Mouse (Mus musculus) embryo, embryonic 11 days (tissue): ENCODE results near the gene Gm9821.

ENCODE experiments used
- DNase-seq: peaks from one replicate; pipeline ENCODE4 v3.0.0-alpha.2; 2015

The Gm9821 gene

DNA sequence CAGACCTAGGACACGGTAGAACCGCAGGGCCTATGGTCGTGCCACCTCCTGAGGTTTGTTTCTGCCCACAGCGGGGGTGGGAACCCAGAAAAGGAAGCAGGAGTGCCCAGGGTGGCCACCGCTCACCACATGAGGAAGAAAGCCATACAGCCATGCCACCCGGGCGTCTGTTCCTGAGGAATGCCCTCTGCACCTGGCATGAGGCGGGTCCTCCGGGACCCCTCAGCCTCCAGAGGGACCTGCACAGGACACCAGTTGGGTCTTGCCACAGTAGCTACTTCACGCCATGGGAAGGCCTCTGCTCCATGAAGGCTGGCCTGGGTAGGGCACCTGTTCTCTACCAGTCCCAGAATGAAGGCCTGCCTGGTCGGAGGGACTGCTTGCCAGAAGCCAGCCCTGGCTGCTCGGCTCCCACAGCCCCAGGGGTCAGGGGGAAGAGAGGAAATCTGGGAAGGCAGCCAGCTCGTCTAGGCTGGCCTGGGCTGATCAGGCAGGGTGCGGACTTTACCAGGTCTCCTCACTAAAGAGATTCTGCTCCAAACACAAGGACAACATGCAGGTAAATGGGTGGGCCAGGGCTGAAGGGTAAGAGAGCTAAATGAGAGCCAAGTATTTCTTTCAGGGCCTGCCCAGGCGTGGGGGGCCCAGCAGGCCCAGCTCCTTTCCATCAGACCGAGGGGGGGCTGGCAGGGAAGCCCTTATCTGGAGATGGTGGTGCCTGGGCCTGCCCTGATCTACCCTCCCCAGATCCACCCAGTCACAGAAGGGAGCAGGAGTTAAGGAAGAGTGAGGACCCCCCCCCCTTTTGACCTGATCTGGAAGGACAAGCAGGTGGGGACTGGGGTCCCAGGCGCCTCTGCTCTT is 4.1 kb downstream of the Gm9821 start:
- no peak for DNase-seq

DNA sequence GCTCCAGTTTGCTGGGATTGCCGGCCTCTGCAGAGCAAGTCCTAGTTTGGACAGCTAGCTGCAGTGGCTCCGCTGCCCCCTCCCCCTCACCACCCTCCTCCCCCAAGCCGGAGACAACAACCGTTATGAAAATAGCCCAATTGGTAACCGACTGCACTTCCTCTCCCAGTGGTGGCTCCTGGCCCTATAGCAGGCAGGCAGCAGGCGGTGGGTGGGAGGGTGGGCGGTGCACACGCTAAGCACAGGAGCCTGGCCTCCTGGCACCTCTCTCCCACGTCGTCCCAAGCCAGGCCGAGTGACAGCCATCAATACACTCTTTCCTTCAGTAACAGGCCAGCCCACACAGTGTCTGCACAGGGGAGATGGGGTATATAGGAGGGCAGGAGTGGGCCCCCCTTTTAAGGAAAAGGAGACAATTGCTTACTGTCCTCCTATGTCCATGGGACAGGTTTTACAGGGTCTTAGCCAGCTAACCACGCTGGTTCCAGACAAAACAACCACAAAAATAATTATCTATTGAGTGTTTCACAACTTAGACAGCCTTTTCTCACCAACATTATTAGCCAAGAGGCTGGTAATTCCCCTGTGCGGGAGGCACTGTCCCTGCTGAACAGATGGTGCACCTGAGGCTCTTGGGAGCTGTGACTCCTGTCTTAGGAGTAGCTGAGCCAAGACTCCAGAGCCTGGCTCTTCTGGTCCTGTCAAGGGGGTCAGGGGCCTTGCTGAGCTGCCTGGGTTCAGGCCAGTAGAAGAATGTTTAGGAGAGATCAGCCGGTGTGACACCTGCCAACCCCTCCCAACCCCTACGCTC is 5.0 kb downstream of the Gm9821 start:
- DNase-seq: peak; percentile 66

DNA sequence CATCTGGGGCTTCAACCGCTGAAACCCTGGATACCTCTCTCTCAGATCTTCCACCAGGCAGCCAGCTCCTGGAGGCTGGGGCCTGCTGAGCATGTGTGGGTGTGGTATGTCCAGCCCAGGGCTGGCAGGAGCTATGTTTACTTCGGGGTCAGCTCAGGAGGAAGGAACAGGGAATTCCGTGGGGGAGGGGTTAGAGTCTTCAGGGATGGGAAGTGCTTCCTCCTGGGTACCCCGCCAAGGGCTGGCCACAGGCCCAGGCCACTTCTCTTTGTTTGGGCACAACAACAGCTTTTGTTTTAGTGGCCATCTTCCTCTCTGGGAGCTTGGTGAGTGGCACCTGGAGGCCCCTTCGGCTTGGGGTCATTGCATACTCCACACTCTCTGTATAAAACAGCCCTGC is 8.3 kb downstream of the Gm9821 start:
- DNase-seq: no peak

DNA sequence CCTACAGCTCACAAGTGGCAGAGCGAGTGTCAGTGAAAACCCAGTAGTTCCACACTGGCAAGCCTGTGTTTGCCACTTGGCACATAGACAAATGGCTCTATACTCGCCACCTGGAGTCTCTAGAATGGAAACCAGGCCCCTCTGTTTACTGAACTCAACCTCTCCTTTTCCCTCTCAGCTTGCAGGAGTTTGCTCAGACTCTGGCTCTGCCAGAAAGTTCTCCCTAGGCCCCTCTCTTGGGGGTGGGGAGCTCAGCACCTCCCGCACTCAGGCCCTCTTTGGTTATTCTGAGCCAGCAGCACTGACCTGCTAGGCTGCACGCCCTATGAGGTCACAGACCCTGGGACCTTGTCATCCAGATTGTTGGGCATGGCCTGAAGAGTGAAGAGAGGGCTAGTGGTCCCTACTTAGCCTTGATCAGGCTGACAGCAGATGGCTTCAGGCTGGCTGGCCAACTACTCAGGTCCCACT is 9.7 kb downstream of the Gm9821 start:
- no peak for DNase-seq

DNA sequence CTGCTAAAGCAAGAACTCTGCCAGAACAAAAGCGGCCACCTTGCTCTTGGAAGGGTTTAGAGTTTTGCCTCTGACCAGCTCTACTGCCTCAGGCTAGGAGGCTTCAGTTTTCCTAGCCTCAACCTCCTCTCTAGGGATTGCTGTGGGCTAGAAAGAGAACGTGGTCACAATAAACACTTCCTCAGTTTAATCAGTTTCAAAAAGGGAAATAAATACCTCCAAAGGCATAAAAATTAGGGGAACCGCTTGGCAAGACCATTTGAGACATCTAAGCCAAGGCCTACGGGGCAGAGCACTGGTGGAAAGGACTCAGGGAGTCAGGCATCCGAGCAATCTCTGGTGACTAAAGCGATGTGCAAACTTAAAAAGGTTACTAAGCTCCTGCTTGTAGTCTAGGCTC is 10.4 kb downstream of the Gm9821 start:
- DNase-seq: no peak

DNA sequence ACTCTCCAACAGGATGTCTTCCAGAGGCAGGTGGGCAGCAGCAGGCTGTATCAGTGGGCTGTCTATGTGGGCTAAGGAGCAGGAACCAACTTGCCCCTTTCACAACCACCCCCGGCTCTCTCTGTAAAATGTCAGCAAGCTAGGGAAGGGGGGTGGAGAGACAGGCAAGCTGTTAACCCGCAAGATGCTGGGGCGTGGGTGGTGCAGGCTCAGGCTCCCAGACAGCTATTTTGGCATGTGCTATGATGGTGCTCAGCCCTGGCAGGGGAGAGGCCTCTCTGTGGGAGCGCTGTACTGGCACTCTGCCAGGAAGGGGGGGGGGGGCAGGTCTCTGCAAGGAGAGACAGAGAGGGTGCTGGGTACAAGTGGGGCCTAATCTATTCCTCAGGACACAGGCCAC is 11.6 kb downstream of the Gm9821 start:
- DNase-seq: no peak

DNA sequence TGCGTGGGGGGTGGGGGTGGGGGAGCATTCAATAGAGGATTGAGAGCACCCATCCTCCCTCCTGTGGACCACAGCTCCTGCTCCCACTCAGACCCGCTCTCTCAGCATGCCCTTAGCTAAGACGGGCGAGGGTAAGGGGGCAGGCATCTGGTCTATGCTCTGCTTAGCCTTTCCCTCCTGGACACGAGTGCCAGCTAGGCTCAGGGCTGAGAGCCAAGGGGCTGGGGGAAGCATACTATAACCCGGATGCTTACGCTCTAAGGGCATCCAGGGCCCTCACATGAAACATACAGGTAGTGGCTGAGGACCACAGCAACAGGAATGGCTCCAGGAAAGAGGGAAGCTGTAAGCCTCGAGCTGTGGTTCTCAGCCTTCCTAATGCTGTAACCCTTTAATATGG is 12.5 kb downstream of the Gm9821 start:
- DNase-seq: no peak

DNA sequence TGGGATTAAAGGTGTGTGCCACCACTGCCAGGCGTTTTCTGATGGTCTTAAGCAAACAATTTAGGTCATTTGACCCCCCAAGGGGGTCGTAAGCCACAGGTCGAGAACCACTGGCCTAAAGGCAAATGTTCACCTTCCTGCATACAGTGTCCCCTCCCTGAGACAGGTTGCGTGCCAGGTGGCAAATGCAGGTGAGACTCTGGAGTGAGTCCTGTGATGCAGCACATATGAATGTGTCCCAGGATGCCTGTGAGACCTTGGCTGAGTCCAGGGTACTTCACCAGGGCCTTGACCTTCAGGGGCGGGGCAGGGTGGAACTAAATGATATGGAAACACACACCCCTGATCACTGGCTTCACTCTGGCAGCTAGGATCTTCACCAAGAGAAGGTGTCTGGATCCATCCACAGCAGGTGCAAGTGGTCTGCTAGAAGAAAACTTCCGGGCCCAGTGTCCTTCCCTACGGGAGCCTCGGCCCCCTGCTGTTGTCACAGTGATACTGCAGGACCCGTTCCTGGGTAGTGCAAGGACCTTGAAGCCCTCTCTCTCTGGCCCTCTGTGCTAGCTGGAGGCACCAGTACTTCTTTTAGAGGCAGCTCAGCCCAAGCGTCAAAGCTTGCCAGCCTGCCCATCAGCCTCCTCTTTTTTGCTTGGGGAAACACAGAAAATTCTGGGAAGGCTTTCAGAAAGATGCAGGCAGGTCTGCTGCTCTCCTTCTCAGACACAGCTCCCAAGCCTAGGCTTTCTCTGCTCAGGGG is 13.4 kb downstream of the Gm9821 start:
- peak; percentile 77 for DNase-seq

DNA sequence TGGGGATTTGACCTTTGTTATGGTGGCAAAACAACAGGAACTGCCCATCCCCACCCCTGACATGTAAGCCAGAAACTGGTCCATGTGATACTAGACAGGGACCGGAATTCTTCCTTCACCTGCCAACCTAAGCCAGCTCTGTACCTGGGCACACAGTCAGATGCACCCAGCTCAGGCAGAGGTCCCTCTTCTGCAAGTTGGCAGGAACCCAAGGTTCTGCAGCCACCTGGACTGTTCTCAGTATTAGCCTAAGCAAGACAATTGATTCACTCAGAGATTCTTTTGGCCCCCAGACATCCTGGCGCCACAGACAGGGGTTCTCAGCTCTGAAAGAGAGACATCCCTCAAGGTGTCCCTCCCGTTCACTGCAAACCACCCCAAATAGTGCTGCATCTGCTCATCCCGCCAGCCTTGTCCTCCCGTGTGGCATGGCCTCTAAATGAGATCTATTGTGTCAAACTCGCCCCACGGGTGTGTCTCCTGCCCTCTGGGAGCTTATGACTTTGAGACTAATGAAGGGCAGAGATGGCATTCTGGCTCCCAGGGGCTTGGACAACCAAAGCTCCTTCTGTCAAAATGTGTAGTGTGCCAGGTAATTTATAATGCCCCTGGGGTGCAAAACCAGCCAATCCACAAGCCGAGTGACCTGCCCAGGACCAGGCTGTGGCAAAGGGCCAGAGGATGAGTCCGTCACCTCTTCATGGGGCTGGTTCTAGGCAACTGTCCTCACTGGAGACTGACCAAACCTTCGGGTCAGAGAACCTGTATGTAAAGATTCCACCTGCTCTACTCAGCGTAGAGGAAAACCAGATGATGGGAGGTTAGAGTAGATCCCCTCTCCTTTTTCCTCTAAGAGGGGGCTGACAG is 14.3 kb downstream of the Gm9821 start:
- DNase-seq: no peak

DNA sequence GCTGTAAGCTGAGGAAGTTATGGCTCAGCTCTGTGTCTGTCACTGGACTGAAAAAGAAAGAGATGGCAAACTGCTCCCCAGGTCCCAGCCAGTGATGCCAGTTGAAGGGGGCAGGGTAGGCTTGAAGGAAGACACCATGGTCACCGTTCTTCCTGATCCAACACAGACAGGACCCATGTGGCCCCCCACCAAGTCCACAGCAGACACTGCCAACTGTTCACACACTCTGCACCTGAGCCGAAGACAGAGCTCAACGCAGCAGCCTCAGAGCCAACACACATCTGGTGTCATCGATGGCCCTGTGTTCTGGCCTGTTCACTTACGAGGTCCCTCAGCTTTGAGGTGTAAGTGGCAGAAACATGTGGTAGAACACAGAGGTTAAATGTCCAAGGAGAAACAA is 15.0 kb downstream of the Gm9821 start:
- no peak for DNase-seq

DNA sequence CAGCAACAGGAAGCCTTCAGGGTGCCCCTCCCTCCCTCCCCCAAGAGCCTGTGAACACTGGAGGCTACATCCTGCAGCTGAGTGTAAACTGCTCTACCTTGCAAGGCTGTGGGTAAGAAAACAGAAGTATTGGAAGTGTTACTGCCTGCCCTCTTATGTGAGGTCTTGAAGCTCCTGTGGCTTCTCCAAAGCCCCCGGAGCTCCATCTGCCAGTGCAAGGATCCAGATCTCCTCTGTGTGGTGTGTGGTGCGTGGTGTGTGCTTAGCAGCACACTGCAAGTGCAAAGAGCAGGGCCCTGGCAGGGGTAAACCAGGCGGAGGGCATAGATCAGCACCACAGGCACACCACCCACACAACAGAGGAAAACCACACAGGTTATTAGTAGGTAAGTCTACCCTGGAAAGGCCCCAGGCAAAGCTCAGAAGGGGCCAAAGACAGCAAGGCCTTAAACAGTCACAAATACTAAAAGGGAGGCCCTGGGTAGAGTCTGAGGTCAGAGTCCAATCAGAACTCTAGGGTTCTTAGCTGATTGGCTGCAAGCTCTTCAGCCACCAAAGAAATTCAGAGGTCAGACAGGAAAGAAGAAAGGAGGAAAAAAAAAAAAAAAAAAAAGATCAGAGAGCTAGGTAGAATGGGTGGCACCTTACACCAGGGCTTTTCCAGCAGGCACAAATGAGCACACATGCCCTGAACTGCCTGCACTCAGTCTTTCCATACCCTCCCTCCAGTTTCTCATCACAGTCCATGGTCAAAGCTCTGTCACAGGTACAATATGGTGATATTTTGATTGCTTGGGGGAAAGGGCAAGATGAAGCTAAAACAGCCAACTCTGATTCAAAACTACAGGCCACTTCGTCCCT is 16.6 kb downstream of the Gm9821 start:
- no peak for DNase-seq

DNA sequence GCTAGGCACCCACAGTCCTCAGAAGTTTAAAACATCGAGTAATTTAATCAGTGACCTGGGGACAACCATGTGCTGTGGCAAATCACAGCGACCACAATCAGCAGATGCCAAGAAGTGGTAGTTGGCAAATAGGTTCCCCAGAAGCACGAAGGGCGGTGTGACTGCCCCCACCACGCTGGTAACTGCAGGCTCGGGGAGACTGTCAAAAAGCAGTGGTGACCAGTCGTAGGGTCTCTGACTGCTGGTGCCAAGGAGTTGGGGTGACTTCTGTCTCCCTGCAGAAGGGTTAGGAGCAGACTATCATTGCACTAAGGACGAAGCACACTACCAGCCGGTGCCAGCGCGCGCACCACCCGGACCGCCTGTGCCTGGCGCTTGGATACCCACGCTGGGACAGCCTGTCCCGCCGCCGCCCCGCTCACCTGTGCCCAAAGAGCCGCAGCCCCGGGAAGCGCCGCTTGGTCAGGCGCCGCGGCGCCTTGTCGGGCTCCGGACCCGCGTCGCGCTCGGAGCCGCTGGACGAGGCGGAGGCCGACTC is 17.4 kb downstream of the Gm9821 start:
- no peak for DNase-seq

DNA sequence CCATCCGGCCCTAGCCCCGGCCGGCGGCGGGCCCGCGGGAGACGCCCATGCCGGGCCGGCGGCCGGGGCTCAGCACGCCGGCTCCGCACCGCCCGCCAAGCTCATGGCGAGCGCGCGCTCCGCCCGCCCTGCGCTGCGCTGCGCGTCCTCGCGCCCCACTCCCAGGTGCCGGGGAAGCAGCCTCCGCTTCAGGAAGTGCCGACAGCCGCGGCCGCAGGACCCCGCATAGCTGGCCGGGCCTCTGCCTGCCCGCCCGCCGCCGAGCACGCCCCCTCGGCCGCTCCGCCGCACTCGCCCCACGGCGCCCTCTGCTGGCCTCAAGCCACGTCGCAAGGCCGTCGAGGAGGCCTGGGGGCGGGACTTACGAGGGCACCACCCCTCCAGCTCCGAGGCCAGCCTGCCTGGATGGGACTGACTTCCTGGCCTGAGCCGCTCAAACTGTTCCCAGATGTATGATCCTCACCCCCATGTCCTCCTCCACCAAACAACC is 18.0 kb downstream of the Gm9821 start:
- peak; percentile 95 for DNase-seq

DNA sequence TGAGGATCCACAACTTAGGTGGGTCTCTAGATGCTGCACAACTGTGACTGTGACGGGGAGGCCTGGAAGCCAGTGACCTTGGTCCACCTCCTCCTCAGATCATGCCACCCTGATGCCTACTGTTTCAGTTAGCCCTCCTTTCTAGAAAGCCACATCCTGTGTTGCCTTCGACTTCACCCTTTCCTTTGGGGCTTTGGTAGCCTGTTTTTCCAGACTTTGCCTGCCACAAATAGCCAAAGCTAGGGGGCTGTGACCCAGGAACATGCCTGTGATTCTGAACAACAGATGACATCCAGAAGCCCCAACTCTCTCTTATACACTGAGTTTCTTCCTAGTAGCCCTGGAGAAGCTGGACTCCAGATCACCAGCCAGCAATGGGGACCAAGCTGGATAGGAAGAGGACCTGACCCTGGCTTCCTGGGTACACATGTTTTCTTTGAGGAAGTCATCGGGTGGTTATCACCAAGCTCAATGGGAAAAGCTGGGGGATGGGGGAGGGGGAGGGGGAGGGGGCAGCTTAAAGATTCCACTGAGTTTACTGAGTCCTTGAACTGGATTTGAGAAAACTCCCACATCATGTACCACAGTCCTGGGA is 19.2 kb downstream of the Gm9821 start:
- no peak for DNase-seq

DNA sequence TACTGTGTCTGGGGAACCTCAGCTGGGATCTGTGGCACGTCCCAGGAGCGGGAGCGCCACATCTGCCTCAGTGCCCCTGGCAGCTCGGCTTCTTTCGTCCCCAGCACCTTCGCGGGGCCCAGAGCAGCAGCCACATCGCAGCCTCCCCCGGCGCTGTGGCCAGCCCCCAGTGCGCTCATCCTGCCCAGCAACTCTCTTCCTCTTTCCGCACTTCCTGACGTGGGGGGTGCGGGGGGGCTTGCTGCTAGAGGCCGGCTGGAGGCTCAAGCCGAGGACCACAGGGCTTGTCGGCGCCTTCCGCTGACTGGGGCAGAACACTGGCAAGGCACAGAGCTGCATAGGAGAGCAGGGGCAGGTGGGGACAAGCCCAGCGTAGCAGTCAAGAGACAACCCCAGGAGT is 19.9 kb downstream of the Gm9821 start:
- peak; percentile 57 for DNase-seq

DNA sequence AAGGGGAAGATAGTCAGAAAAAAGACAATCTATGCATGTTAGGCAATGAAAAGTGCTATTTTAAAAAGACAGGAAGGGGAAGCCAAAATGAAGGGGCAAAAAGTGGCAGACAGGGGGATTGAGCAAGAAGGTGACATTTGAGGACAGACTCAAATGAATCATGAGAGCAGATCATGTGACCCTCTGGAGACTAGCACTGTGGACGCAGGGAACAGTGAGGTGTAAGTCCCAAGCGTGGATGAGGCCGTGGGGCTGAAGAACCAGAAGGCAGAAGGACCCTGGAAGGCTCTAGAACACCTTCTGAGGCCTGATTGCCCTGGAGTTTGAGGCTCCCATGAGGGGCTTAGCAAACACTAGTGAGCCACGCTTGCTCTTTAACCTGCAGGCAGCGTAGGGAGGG is 20.9 kb downstream of the Gm9821 start:
- DNase-seq: no peak

DNA sequence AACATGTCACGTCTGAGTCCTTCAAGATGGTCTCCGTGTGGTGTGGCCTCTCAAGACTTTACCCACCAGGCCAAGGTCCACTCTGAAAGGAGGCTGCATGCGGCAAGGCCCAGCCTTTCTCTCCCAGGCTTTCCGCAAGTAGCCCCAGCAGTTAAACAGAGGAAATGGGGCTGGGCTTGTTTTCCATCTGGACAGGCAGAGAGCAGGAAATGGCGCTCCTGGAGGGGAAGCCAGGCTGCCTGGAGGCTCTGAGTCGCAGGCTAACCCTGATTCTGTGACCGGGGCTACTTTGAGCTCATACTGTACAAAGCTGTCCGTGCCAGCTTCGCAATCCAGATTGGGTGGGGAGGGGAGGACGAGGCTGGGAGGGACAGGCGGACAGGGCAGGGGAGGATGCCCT is 22.5 kb downstream of the Gm9821 start:
- DNase-seq: no peak

DNA sequence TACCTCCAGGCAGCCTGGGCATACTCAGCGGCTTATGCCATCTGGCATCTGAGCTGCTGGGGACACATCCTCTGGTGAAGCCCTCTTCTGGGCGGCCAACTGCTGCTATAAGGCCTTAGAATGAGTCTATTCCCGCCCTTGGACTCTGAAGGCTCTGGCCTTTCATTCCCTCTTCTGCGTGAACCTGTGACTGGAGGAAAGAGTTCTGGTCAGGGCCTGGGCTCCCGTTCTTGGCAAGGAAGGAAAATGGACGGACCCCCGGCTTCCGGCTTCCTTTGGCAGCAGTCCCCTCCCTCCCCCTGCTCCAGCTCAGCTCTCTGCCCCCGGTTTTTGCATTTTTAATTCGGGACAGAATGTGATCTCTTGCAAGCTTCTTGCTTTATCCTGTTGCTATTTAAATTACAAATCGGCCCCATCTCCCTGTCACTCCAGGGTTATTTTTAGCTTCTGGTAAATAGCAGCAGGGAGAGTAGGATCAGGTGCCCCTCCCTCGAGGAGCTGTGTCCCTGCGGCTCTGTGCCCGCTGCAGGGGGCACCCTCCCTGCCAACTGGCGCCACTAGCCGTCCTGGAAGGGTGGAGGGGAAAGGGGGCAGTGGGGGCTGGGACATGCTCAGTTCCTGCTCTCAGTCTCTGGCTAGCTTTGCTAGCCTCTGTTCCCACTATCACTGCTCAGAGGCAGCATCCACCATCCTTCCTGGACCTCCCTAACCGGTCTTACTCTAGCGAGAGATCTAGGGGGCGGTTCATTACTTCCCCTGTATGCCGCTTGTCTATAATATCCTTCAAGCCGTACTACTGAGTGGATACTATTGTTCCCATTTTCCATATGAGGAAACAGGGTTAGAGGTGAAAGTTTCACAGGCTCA is 26.0 kb downstream of the Gm9821 start:
- no peak for DNase-seq

DNA sequence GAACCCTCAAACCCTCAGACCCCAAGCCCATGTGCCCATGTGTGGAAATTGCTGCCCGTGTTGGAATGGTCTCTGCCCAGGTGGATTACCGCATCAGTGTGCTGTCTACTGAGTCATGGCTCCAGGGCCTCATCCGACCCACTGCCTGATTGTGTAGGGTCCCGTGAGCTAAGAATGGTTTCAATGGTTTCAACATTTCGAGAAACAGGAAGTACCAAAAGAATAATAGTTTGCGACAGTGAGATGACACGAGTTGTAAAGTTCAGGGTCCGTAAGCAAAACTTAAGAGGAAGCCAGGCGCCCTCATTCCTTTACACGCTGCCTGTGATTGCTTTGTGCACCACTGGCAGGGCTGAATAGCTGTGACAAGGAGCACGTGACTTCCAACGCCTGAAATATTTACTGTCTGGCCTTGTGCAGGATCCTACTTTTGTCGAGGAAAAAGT is 26.6 kb downstream of the Gm9821 start:
- DNase-seq: no peak
